In genomic region chr1:13840309-13840622, GRCm38 (mm10) we compare ENCODE assay signal across 26 mouse cellular contexts.
DNase-seq lines count a peak whose midpoint lies in the region; ATAC-seq lines count a peak whose summit lies in the region.
"Had no signal": no experiment of that assay in that cellular context is flagged by ENCODE, and none has a peak within 500 bp of the region (broad histone marks: within the 10 kb centered on the region; RNA-seq: fewer than 3 reads in every experiment).

No protein-coding gene starts in this region.

- H3K36me3 ChIP-seq in hindbrain, embryonic 15.5 days, result no peaks in the 10 kb centered on the region
- H3K36me3 ChIP-seq in hindbrain, embryonic 11.5 days (ENCODE audit: control insufficient read depth, insufficient read depth, low read length), result no peaks in the 10 kb centered on the region
- H3K36me3 ChIP-seq in neural tube, embryonic 13.5 days, result no peaks in the 10 kb centered on the region
- H3K36me3 ChIP-seq in midbrain, embryonic 13.5 days, result no peaks in the 10 kb centered on the region
- H3K36me3 ChIP-seq: embryonic facial prominence, embryonic 13.5 days; embryonic facial prominence, embryonic 15.5 days; forebrain, embryonic 10.5 days; forebrain, embryonic 12.5 days; G1E had no signal

- no peak for DNase-seq in hindbrain, embryonic 11.5 days (ENCODE audit: low spot score)
- DNase-seq in neural tube, embryonic 10.5 days (ENCODE audit: extremely low spot score, low spot score), result no peak
- DNase-seq: adrenal gland, adult 2 months; adrenal gland, postnatal 10 days; adrenal gland, postnatal 25 days; cerebellum, adult 11 months; cerebellum, adult 18-20 months; cerebellum, adult 8-10 months; cerebellum, adult 9-11 months; cerebellum, postnatal 14 days; cerebellum, postnatal 36 days; embryo, embryonic 11 days had no signal

- H3K27me3 ChIP-seq in hindbrain, embryonic 15.5 days, result no peaks in the 10 kb centered on the region
- no peaks in the 10 kb centered on the region for H3K27me3 ChIP-seq in hindbrain, embryonic 11.5 days (ENCODE audit: control insufficient read depth, insufficient read depth, low read length)
- H3K27me3 ChIP-seq in neural tube, embryonic 13.5 days, result no peaks in the 10 kb centered on the region
- no peaks in the 10 kb centered on the region for H3K27me3 ChIP-seq in midbrain, embryonic 13.5 days
- H3K27me3 ChIP-seq: CH12.LX; embryonic facial prominence, embryonic 13.5 days; embryonic facial prominence, embryonic 15.5 days; Patski had no signal

- no peak overlapping the region for H3K27ac ChIP-seq in hindbrain, embryonic 15.5 days (replicated peaks)
- no peak overlapping the region for H3K27ac ChIP-seq in hindbrain, embryonic 11.5 days (ENCODE audit: low read depth, low read length)
- H3K27ac ChIP-seq in neural tube, embryonic 13.5 days (replicated peaks), result no peak overlapping the region
- H3K27ac ChIP-seq in midbrain, embryonic 13.5 days, result no peak overlapping the region
- H3K27ac ChIP-seq: embryonic facial prominence, embryonic 13.5 days; embryonic facial prominence, embryonic 15.5 days; forebrain, embryonic 10.5 days; forebrain, embryonic 12.5 days had no signal

- H3K4me3 ChIP-seq in hindbrain, embryonic 15.5 days, result no peak overlapping the region
- H3K4me3 ChIP-seq in hindbrain, embryonic 11.5 days (ENCODE audit: low read depth, low read length), result no peak overlapping the region
- no peak overlapping the region for H3K4me3 ChIP-seq in neural tube, embryonic 13.5 days
- H3K4me3 ChIP-seq in midbrain, embryonic 13.5 days (replicated peaks), result no peak overlapping the region
- H3K4me3 ChIP-seq: embryonic facial prominence, embryonic 13.5 days; embryonic facial prominence, embryonic 15.5 days; erythroblast, embryonic 14.5 days; forebrain, embryonic 10.5 days; forebrain, embryonic 12.5 days had no signal

- ATAC-seq in hindbrain, embryonic 15.5 days (ENCODE audit: low FRiP score, low read depth), result peak; percentile 51; the same call in 1 of the 2 replicates
- ATAC-seq in hindbrain, embryonic 11.5 days (ENCODE audit: low FRiP score), result no peak
- ATAC-seq in neural tube, embryonic 13.5 days (ENCODE audit: low read depth), result peak; percentile 64; the same call in 1 of the 2 replicates
- no peak for ATAC-seq in midbrain, embryonic 13.5 days
- ATAC-seq: CD4-positive, CD25-positive, alpha-beta regulatory T cell, adult 4 months; forebrain, embryonic 14.5 days; forebrain, embryonic 16.5 days; Patski had no signal

- peaks cover 4% of the 10 kb centered on the region; the same call in 1 of the 2 replicates for H3K4me1 ChIP-seq in hindbrain, embryonic 15.5 days (replicated peaks)
- no peaks in the 10 kb centered on the region; the same call in 1 of the 2 replicates for H3K4me1 ChIP-seq in hindbrain, embryonic 11.5 days (replicated peaks; ENCODE audit: control insufficient read depth, insufficient read depth, low read length)
- H3K4me1 ChIP-seq in neural tube, embryonic 13.5 days (replicated peaks), result peaks cover 10% of the 10 kb centered on the region
- H3K4me1 ChIP-seq in midbrain, embryonic 13.5 days (replicated peaks), result no peaks in the 10 kb centered on the region; the same call in 1 of the 2 replicates
- H3K4me1 ChIP-seq: embryonic facial prominence, embryonic 15.5 days; forebrain, embryonic 12.5 days had no signal

- no peaks in the 10 kb centered on the region for H3K9me3 ChIP-seq in hindbrain, embryonic 15.5 days
- no peaks in the 10 kb centered on the region for H3K9me3 ChIP-seq in hindbrain, embryonic 11.5 days (ENCODE audit: control insufficient read depth, low read length)
- H3K9me3 ChIP-seq in neural tube, embryonic 13.5 days, result no peaks in the 10 kb centered on the region
- H3K9me3 ChIP-seq in midbrain, embryonic 13.5 days, result no peaks in the 10 kb centered on the region
- H3K9me3 ChIP-seq: embryonic facial prominence, embryonic 13.5 days; embryonic facial prominence, embryonic 15.5 days; forebrain, embryonic 10.5 days; forebrain, embryonic 12.5 days; G1E had no signal

- H3K9ac ChIP-seq in hindbrain, embryonic 15.5 days, result no peak overlapping the region
- H3K9ac ChIP-seq in hindbrain, embryonic 11.5 days (ENCODE audit: low read depth, low read length), result no peak overlapping the region
- H3K9ac ChIP-seq in neural tube, embryonic 13.5 days, result no peak overlapping the region
- no peak overlapping the region for H3K9ac ChIP-seq in midbrain, embryonic 13.5 days (replicated peaks)
- H3K9ac ChIP-seq: embryonic facial prominence, embryonic 13.5 days; embryonic facial prominence, embryonic 15.5 days; forebrain, embryonic 12.5 days had no signal

- WGBS in hindbrain, embryonic 15.5 days, result 77% methylated on average over 1 of the region's 1 CpGs
- WGBS in hindbrain, embryonic 11.5 days, result 97% methylated on average over 1 of the region's 1 CpGs
- 91% methylated on average over 1 of the region's 1 CpGs for WGBS in neural tube, embryonic 13.5 days
- WGBS in midbrain, embryonic 13.5 days, result 90% methylated on average over 1 of the region's 1 CpGs

- no peak overlapping the region for H3K4me2 ChIP-seq in hindbrain, embryonic 15.5 days
- H3K4me2 ChIP-seq in hindbrain, embryonic 11.5 days (replicated peaks; ENCODE audit: low read depth, low read length), result no peak overlapping the region
- H3K4me2 ChIP-seq in neural tube, embryonic 13.5 days, result no peak overlapping the region
- H3K4me2 ChIP-seq in midbrain, embryonic 13.5 days (replicated peaks), result no peak overlapping the region
- H3K4me2 ChIP-seq: embryonic facial prominence, embryonic 13.5 days; embryonic facial prominence, embryonic 15.5 days; forebrain, embryonic 12.5 days had no signal

Comparison
In these comparisons a context has a peak if more than half of its experiments do, and no peak if none do; other contexts are left out.
1. ATAC-seq: peak in hindbrain, embryonic 15.5 days (single experiment) and neural tube, embryonic 13.5 days (single experiment); none in hindbrain, embryonic 11.5 days (single experiment) and midbrain, embryonic 13.5 days (single experiment).